Mouse (Mus musculus): ENCODE data around the gene Slc50a1. TPM values are rescaled to one million over a fixed set of nuclear protein-coding genes. Genes with fewer than 3 reads are reported as not detected.
A peak's percentile ranks its signal among the peaks of the same experiment; 100 is the strongest.

Gene Slc50a1
- total and polyA plus RNA-seq, 2 experiments from 2014 or later = 33.7 to 50.7 TPM

DNA sequence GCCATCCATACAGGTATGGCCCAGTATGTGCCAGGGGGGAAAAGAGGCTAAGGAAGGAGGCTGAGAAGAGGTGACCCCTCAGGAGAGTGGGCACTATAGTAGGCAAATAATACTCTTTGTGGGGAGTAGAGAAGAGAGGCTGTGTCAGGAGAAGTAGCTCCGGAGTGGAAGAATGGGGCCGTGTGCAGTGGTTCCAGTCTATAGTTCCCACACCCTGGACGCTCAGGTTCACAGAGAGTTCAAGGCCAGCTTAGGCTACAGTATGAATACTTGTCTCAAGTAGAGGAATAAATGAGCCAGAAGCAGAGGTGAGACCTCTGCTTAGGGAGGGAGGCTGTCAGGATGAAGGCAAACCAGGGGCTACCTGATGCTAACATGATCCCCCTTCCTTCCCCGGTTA lies 41.1 kb downstream of the Slc50a1 start:
- no peak overlapping the region for H3K4me3 ChIP-seq (ENCODE audit: low read depth, low read length)
- H3K4me2 ChIP-seq (ENCODE audit: low read depth, low read length) = no peak overlapping the region
- WGBS = 73% methylated on average over 4 of the region's 4 CpGs
- ATAC-seq (ENCODE audit: insufficient read depth, low read depth) (no peak), DNase-seq (ENCODE audit: low spot score) (no peak)
- H3K27me3 ChIP-seq (ENCODE audit: control insufficient read depth, insufficient read depth, low read length) = peaks cover 21% of the 10 kb centered on the region; the same call in 1 of the 2 replicates
- H3K4me1 ChIP-seq (ENCODE audit: control insufficient read depth, insufficient read depth) = peaks cover 23% of the 10 kb centered on the region
- no peak overlapping the region for H3K27ac ChIP-seq (ENCODE audit: low read depth)
- H3K36me3 ChIP-seq (replicated peaks; ENCODE audit: control insufficient read depth, insufficient read depth, low read length) = no peaks in the 10 kb centered on the region
- no peak overlapping the region for H3K9ac ChIP-seq (replicated peaks; ENCODE audit: low read depth, low read length)
- TF ChIP-seq CTCF (IDR thresholded peaks at IDR 0.05; ENCODE audit: low read depth) (no peak), EP300 (IDR thresholded peaks at IDR 0.05; ENCODE audit: low read depth) (no peak)
- H3K9me3 ChIP-seq (replicated peaks; ENCODE audit: control insufficient read depth, low read length) = no peaks in the 10 kb centered on the region

DNA sequence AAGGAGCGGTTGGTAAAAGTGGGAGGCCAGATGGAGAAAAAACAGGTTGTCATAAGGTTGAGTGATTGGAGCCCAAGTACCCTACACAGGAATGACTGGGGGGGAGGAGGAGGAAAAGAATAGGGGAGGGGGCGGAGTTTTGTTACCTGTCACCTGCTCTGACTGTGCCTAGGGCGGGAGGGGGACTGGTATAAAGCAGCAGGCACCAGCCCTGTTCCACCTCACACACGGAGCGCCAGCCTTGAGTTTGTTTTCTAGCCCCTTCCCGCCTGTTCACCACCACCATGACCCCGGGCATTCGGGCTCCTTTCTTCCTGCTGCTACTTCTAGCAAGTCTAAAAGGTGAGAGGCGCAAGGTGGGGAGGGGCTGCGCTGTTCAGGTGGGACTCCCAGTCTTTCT lies 41.5 kb downstream of the Slc50a1 start, which contains the start of gene Muc1:
Muc1 (plus strand) TSS at position 222 of the 400 bp plus-strand sequence.
- peak within 1 kb of the TSS; percentile 50 for H3K4me3 ChIP-seq (ENCODE audit: low read depth, low read length)
- DNase-seq (ENCODE audit: low spot score) (no peak), ATAC-seq (ENCODE audit: insufficient read depth, low read depth) (no peak)
- no peaks in the 10 kb centered on the region for H3K36me3 ChIP-seq (replicated peaks; ENCODE audit: control insufficient read depth, insufficient read depth, low read length)
- H3K4me1 ChIP-seq (ENCODE audit: control insufficient read depth, insufficient read depth) = peaks cover 23% of the 10 kb centered on the region
- H3K27me3 ChIP-seq (ENCODE audit: control insufficient read depth, insufficient read depth, low read length) = peaks cover 21% of the 10 kb centered on the region; the same call in 1 of the 2 replicates
- 36% methylated on average over 10 of the region's 10 CpGs for WGBS
- 0 out of 2 replicates have a peak within 1 kb of the TSS, but pooled peaks have one; percentile 31 for H3K27ac ChIP-seq (ENCODE audit: low read depth)
- H3K4me2 ChIP-seq (ENCODE audit: low read depth, low read length) = peak within 1 kb of the TSS; percentile 64
- H3K9ac ChIP-seq (replicated peaks; ENCODE audit: low read depth, low read length) = peak within 1 kb of the TSS; percentile 22; the same call in 1 of the 2 replicates
- H3K9me3 ChIP-seq (replicated peaks; ENCODE audit: control insufficient read depth, low read length) = no peaks in the 10 kb centered on the region
- TF ChIP-seq EP300 (IDR thresholded peaks at IDR 0.05; ENCODE audit: low read depth) (no peak), CTCF (IDR thresholded peaks at IDR 0.05; ENCODE audit: low read depth) (no peak)

DNA sequence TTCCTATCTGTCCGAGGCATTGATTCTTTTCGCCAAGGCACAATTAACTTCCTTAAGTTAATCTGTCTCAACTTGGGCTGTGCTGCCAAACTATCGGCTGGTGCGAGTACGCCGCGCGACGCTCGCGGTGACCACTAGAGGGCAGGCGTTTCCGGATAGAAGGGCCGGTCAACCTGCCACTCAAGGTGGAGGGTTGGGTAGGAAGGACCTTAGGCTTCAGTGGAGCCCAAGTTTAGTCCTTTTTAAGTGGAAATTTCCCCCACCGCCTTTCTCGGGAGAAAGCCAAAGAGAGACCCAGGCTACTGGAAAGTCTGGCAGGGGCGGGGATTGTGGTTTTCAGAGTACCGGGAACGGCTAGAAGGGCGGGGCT lies 42.2 kb downstream of the Slc50a1 start:
- peak overlapping the region; percentile 50 for H3K4me3 ChIP-seq (ENCODE audit: low read depth, low read length)
- H3K4me1 ChIP-seq (ENCODE audit: control insufficient read depth, insufficient read depth) = peaks cover 17% of the 10 kb centered on the region
- ATAC-seq (ENCODE audit: insufficient read depth, low read depth) (peak; percentile 72), DNase-seq (ENCODE audit: low spot score) (peak; percentile 77)
- no peaks in the 10 kb centered on the region for H3K36me3 ChIP-seq (replicated peaks; ENCODE audit: control insufficient read depth, insufficient read depth, low read length)
- peaks cover 21% of the 10 kb centered on the region; the same call in 1 of the 2 replicates for H3K27me3 ChIP-seq (ENCODE audit: control insufficient read depth, insufficient read depth, low read length)
- WGBS = 0% methylated on average over 20 of the region's 20 CpGs
- H3K27ac ChIP-seq (ENCODE audit: low read depth) = 0 out of 2 replicates have a peak overlapping the region, but pooled peaks have one; percentile 13
- H3K9me3 ChIP-seq (replicated peaks; ENCODE audit: control insufficient read depth, low read length) = no peaks in the 10 kb centered on the region
- H3K9ac ChIP-seq (replicated peaks; ENCODE audit: low read depth, low read length) = peak overlapping the region; percentile 22; the same call in 1 of the 2 replicates
- no peak for TF ChIP-seq EP300 (IDR thresholded peaks at IDR 0.05; ENCODE audit: low read depth)
- peak; percentile 96 for TF ChIP-seq CTCF (IDR thresholded peaks at IDR 0.05; ENCODE audit: low read depth)
- H3K4me2 ChIP-seq (ENCODE audit: low read depth, low read length) = peak overlapping the region; percentile 64

DNA sequence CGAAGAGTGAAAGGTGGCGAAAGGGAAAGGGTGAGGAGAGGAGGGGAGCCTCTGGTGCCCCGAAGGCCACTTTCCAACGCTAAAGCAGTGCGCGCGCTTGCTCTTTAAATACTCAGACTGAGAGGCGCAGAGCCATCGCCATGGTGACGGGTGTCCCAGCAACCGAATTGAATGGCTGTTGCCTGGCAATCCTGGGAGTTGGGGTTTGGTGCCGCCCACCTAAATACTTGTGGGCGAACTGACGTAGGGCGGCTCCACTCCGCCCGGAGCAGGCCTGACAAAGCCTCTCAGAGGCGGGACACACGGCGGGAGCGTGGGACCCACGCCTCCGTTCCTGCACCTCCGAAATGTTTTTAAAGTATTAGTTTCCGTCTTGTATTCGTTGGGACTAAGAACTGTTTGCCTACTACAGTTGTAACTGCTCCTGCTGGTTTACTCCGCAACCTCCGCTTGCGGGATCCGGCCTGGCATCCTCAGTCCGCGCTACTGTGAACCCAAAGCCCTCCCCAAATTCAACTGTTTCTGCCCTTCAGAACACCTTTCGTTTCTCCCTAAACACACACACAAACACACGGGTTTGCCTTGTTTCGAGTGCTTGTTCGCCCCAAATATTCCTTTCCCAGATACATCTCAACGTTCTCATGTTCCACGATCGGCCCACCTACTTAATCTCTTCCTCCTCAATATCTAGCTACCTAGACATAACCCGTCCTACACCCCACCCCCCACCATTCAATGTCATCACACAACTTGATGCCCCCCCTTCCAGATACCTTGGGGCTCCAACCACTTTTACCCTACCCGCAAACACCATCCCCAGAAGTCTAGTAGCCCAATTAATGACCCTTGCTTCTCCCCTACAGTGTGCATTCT lies 42.8 kb downstream of the Slc50a1 start:
- Histone ChIP-seq H3K36me3 (replicated peaks; ENCODE audit: control insufficient read depth, insufficient read depth, low read length) (no peaks in the 10 kb centered on the region), H3K27ac (ENCODE audit: low read depth) (peak overlapping the region; percentile 31; the same call in 1 of the 2 replicates), H3K27me3 (ENCODE audit: control insufficient read depth, insufficient read depth, low read length) (peaks cover 21% of the 10 kb centered on the region; the same call in 1 of the 2 replicates), H3K9ac (replicated peaks; ENCODE audit: low read depth, low read length) (0 out of 2 replicates have a peak overlapping the region, but pooled peaks have one; percentile 22), H3K4me3 (ENCODE audit: low read depth, low read length) (peak overlapping the region; percentile 50), H3K9me3 (replicated peaks; ENCODE audit: control insufficient read depth, low read length) (no peaks in the 10 kb centered on the region), H3K4me2 (ENCODE audit: low read depth, low read length) (peak overlapping the region; percentile 64), H3K4me1 (ENCODE audit: control insufficient read depth, insufficient read depth) (peaks cover 11% of the 10 kb centered on the region)
- 5% methylated on average over 41 of the region's 41 CpGs for WGBS
- peak; percentile 73 for DNase-seq (ENCODE audit: low spot score)
- peak; percentile 71 for ATAC-seq (ENCODE audit: insufficient read depth, low read depth)
- no peak for TF ChIP-seq CTCF (IDR thresholded peaks at IDR 0.05; ENCODE audit: low read depth)
- TF ChIP-seq EP300 (IDR thresholded peaks at IDR 0.05; ENCODE audit: low read depth) = no peak

DNA sequence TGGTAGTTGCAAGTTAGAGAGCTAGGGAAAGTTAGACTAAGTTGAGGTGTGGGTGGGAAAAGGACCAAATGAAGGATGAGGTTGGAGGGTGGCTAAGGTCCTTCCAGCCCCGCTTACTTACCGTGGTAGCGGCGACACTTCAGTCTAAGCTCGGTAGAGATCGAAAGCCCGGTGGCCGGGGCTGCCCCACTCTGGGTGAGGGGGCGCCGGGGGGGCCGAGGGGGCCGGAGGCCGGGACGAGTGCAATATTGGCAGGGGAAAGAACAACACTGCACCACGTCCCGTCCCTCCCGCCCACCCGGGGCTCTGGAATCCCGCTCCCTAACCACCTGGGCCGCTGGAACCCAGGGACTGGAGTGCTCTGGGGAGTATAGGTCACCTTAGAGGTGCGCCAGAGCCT lies 43.5 kb downstream of the Slc50a1 start, which contains the start of gene Mtx1:
Mtx1 (minus strand) TSS at position 189 of the 400 bp plus-strand sequence.
- TF ChIP-seq CTCF (IDR thresholded peaks at IDR 0.05; ENCODE audit: low read depth) (no peak), EP300 (IDR thresholded peaks at IDR 0.05; ENCODE audit: low read depth) (no peak)
- no peak for ATAC-seq (ENCODE audit: insufficient read depth, low read depth)
- Histone ChIP-seq H3K4me1 (ENCODE audit: control insufficient read depth, insufficient read depth) (peaks cover 11% of the 10 kb centered on the region), H3K36me3 (replicated peaks; ENCODE audit: control insufficient read depth, insufficient read depth, low read length) (no peaks in the 10 kb centered on the region), H3K4me2 (ENCODE audit: low read depth, low read length) (peak within 1 kb of the TSS; percentile 64), H3K9ac (replicated peaks; ENCODE audit: low read depth, low read length) (0 out of 2 replicates have a peak within 1 kb of the TSS, but pooled peaks have one; percentile 12), H3K27ac (ENCODE audit: low read depth) (peak within 1 kb of the TSS; percentile 31; the same call in 1 of the 2 replicates), H3K27me3 (ENCODE audit: control insufficient read depth, insufficient read depth, low read length) (peaks cover 21% of the 10 kb centered on the region; the same call in 1 of the 2 replicates), H3K4me3 (ENCODE audit: low read depth, low read length) (peak within 1 kb of the TSS; percentile 50), H3K9me3 (replicated peaks; ENCODE audit: control insufficient read depth, low read length) (no peaks in the 10 kb centered on the region)
- no peak for DNase-seq (ENCODE audit: low spot score)
- WGBS = 10% methylated on average over 21 of the region's 21 CpGs

All from heart, postnatal 0 days (tissue).